Mouse (Mus musculus) effector memory CD4-positive, alpha-beta T cell, adult 5 months (primary cell): Measurements from ENCODE around the gene Ciz1. TPM values are rescaled to one million over a fixed set of nuclear protein-coding genes. Genes with fewer than 3 reads are reported as not detected.

Experiments used
- polyA plus RNA-seq: library from polyadenylated mRNA; unstranded; fragments of 100-300 nt; shearing (Covaris generic); gene quantifications from one replicate; pipeline ENCODE4 v1.2.1, GENCODE M21; 2017

The Ciz1 gene
- polyA plus RNA-seq: 118 TPM

DNA sequence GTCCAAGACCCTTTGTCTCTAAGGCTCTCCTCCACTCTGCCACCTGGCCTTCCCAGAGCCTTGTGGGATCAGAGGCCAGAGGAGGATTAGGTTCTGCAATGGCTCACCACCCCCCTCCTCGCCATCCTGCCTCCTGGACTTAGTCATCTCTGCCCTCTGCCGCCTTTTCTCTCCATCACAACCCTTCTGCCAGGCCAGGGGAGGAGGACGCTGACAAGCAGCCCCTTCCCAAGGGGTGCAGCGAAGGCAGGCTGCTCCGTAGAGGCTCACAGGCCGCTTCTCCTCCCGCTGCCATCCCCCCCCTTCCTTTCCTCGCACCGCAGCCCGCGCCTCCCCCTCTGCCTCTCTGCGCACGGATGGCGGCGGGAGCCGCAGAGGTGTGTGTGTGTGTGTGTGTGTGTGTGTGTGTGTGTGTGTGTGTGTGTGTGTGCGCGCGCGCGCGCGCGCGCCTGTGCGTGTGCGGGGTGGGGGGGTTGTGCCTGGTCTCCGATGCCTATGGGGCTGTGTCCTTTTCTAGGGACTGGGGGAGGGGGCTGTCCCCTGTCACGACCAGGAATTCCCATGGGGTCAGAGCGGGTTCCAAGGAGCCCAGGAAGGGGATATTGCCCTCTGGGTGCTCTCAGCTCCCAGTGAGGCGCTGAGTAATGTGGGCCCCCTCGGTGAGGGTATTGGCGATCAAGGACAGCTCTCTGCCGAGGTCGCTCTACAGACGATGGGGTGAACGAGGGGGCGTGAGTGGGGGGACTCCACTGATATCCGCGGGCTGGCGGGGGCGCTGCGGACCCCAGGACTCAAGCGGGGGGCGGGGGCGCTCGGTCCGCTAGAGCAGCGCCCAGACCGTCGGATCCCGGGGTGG, at the start of gene Ciz1:
Gene Ciz1, plus strand, starts transcription at position 177 of the 856 bp plus-strand sequence.

DNA sequence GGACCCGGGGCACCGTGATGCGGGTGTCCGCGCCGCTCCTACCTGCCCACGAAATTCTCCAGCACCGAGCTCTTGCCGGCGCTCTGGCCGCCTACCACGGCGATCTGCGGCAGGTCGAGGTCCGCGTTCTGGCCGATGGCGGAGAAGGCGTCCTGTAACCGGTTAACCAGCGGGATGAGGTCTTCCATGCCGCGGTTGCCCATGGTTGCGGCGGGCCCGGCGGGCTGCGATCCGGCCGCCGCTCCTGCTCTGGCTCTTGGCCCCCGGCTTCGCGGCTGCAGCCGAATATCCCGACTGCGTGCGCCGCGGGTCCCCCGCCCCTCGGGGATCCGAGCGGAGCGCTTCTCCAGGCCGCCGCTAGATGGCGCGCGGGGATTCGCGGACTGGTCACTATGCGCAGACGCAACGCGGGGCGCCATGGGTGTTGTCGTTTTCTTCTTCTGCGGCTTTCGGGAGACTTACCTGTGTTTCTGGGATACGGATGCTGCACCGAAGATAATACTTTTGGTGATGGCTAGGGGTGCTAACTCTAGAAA, 948 bp downstream of the Ciz1 start, which contains the start of gene Dnm1:
Gene Dnm1, minus strand, starts transcription at position 332 of the 536 bp plus-strand sequence.

DNA sequence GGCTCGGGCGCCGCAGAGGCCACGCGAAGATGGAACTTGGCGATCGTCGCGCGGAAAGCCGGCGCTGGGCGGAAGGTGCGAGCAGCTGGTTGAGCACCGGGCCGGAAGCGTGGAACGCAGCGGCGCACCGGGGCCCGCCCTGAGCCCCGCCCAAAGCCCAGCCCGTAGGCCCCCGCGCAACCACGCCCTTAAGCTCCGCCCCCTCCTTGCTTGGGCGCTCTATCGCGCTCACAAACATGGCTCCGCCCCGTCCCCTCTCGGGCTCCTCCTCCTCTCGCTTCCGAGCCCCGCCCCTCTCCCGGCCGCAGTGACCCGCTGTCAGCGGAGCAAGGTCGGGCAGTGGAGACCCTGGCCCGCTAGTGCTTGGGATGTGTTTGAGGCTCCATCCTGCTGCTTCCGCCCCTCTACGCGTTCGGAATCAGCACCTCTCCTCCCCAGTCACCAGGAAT, 29.7 kb downstream of the Ciz1 start, which contains the start of gene 1110008P14Rik:
Gene 1110008P14Rik, minus strand, starts transcription at position 164 of the 449 bp plus-strand sequence.

DNA sequence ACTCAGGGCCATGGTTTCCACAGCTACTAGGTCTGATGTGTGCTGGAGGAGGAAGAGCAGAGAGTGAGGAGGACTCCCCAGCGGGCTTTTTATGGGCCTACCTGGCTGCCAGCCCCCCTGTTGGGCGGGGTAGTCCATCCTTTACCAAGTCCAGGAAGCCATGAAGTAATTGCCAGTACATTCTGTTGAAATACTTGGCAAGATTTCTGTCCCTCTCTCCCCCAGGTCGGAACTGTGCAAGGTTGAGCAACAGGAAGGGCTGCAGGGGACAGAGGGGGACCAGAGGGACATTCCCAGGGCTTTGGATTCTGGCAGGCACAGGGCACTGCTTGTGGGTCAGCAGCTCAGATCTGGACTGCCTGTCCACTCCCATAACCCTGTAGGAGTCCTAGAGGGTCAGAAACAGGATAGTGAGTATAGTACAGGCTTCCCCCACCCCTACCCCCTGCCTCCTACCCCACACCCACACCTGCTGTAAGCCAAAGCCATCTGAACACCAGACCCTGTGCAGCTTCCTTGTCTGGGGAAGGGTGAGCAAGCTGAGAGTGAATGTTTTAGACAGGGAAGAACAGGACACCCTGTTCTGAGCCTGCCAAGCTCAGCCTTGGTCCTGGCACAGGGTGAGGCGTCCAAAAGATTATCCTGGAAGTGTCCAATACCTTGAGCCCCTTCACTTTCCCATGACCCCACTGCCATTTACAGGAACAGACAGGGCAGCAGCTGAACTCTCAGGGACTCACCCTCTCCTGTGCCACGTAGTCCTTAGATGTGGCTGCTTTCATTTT, 35.8 kb downstream of the Ciz1 start, which contains the start of gene Lcn2:
Gene Lcn2, minus strand, starts transcription at position 547 of the 785 bp plus-strand sequence.

DNA sequence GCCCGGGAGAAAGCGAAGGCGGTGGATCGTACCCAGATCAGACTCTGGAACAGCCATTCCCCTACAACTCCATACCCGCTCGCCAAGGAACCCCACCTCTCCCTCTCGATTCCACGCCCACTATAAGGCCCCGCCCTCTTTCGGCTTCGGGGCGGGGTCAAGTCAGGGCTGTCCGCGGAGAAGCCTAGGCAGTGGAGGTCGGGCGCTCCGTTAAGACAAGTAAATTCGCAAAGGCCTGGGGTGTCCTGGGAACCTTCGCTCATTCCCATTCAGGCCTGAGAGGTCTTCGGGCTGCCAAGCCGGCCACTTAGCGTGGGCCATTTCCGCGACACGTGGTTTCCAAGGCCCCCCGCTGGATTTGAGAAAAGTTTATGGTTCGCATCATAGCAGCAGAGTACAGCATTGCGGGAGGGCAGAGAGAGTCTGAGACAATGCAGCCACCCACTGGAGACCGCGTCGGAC, 43.4 kb downstream of the Ciz1 start, which contains the start of gene Ptges2:
Gene Ptges2, plus strand, starts transcription at position 413 of the 462 bp plus-strand sequence.

Other genes with a start within 250 kb of the Ciz1 start
- 69.4 TPM for gene Prrc2b, start 201.2 kb upstream of the Ciz1 start, polyA plus RNA-seq
- 4.0 TPM for gene Pomt1, start 115.7 kb upstream of the Ciz1 start, polyA plus RNA-seq
- 73.0 TPM for gene Uck1, start 92.2 kb upstream of the Ciz1 start, polyA plus RNA-seq
- 31.9 TPM for gene Golga2, start 64.9 kb upstream of the Ciz1 start, polyA plus RNA-seq
- gene Swi5, start 64.3 kb upstream of the Ciz1 start, polyA plus RNA-seq: 170 TPM
- gene Dnm1, start 1.0 kb downstream of the Ciz1 start, polyA plus RNA-seq: not detected
- gene 1110008P14Rik, start 29.6 kb downstream of the Ciz1 start, polyA plus RNA-seq: 43.5 TPM
- not detected for gene Lcn2, start 35.9 kb downstream of the Ciz1 start, polyA plus RNA-seq
- gene Ptges2, start 43.6 kb downstream of the Ciz1 start, polyA plus RNA-seq: 11.4 TPM
- gene Naif1, start 98.1 kb downstream of the Ciz1 start, polyA plus RNA-seq: 6.4 TPM
- gene Slc25a25, start 99.1 kb downstream of the Ciz1 start, polyA plus RNA-seq: 41.6 TPM
- 148 TPM for gene Fam102a, start 183.0 kb downstream of the Ciz1 start, polyA plus RNA-seq
- gene Dpm2, start 218.5 kb downstream of the Ciz1 start, polyA plus RNA-seq: 68.5 TPM
- not detected for gene Pip5kl1, start 222.5 kb downstream of the Ciz1 start, polyA plus RNA-seq
- gene 9430097D07Rik, start 223.4 kb downstream of the Ciz1 start, polyA plus RNA-seq: not detected
- 25.4 TPM for gene St6galnac4, start 234.8 kb downstream of the Ciz1 start, polyA plus RNA-seq
- gene St6galnac6, start 247.4 kb downstream of the Ciz1 start, polyA plus RNA-seq: 2.7 TPM